20 mouse cellular contexts compared by ENCODE assay signal in genomic region chr11:103248837-103249236, GRCm38 (mm10). TPM values are rescaled to one million over a fixed set of nuclear protein-coding genes. Genes with fewer than 3 reads are reported as not detected.
DNase-seq lines count a peak whose midpoint lies in the region; ATAC-seq and TF ChIP-seq lines count a peak whose summit lies in the region.
"Had no signal": no experiment of that assay in that cellular context is flagged by ENCODE, and none has a peak within 500 bp of the region (broad histone marks: within the 10 kb centered on the region; RNA-seq: fewer than 3 reads in every experiment).

No protein-coding gene starts in this region.

- H3K4me2 ChIP-seq in heart, embryonic 15.5 days: no peak overlapping the region
- H3K4me2 ChIP-seq in lung, postnatal 0 days (replicated peaks; ENCODE audit: low read depth, low read length): no peak overlapping the region
- no peak overlapping the region for H3K4me2 ChIP-seq in stomach, postnatal 0 days (replicated peaks; ENCODE audit: low read depth)
- H3K4me2 ChIP-seq: hindbrain, embryonic 15.5 days; midbrain, embryonic 12.5 days had no signal

- WGBS in heart, embryonic 15.5 days: 67% methylated on average over 5 of the region's 5 CpGs
- WGBS in lung, postnatal 0 days: 47% methylated on average over 5 of the region's 5 CpGs
- WGBS in stomach, postnatal 0 days: 52% methylated on average over 5 of the region's 5 CpGs

- H3K27me3 ChIP-seq in heart, embryonic 15.5 days: no peaks in the 10 kb centered on the region
- no peaks in the 10 kb centered on the region for H3K27me3 ChIP-seq in lung, postnatal 0 days (replicated peaks; ENCODE audit: insufficient read depth, low read length)
- no peaks in the 10 kb centered on the region for H3K27me3 ChIP-seq in stomach, postnatal 0 days (ENCODE audit: control insufficient read depth, insufficient read depth, low read length)
- H3K27me3 ChIP-seq: hindbrain, embryonic 15.5 days; midbrain, embryonic 12.5 days had no signal

- no peak for DNase-seq in heart, adult 8-10 months (ENCODE audit: low spot score)
- peak; percentile 52 for DNase-seq in lung, postnatal 0 days (ENCODE audit: low spot score)
- no peak for DNase-seq in lung, postnatal 4 days
- DNase-seq in stomach, postnatal 0 days (ENCODE audit: low spot score): no peak
- DNase-seq in cerebellum, postnatal 10 days: no peak
- DNase-seq in thymus, postnatal 25 days: no peak
- DNase-seq: adrenal gland, adult 2 months; cerebellum, adult 2 months; heart, postnatal 10 days; kidney, adult 11 months; kidney, postnatal 10 days; spleen, adult 18-20 months had no signal

- H3K9me3 ChIP-seq in heart, embryonic 15.5 days (replicated peaks): no peaks in the 10 kb centered on the region
- no peaks in the 10 kb centered on the region for H3K9me3 ChIP-seq in lung, postnatal 0 days (ENCODE audit: low read length)
- H3K9me3 ChIP-seq in stomach, postnatal 0 days (ENCODE audit: control insufficient read depth, low read length): no peaks in the 10 kb centered on the region
- H3K9me3 ChIP-seq: G1E; hindbrain, embryonic 15.5 days; midbrain, embryonic 12.5 days had no signal

- no peaks in the 10 kb centered on the region for H3K36me3 ChIP-seq in heart, embryonic 15.5 days
- no peaks in the 10 kb centered on the region for H3K36me3 ChIP-seq in lung, postnatal 0 days (ENCODE audit: insufficient read depth, low read length)
- H3K36me3 ChIP-seq in stomach, postnatal 0 days (ENCODE audit: control insufficient read depth, insufficient read depth, low read length): no peaks in the 10 kb centered on the region
- H3K36me3 ChIP-seq: hindbrain, embryonic 15.5 days had no signal

- TF ChIP-seq EP300 in lung, postnatal 0 days (IDR thresholded peaks at IDR 0.05): no peak
- no peak for TF ChIP-seq EP300 in stomach, postnatal 0 days (optimal IDR thresholded peaks at IDR 0.05)

- no peak overlapping the region for H3K4me3 ChIP-seq in heart, embryonic 15.5 days
- no peak overlapping the region for H3K4me3 ChIP-seq in lung, postnatal 0 days (ENCODE audit: low read depth, low read length)
- no peak overlapping the region for H3K4me3 ChIP-seq in embryonic fibroblast, embryonic 13.5 days (ENCODE audit: insufficient read depth, low read length)
- H3K4me3 ChIP-seq in stomach, postnatal 0 days (ENCODE audit: low read depth, low read length): no peak overlapping the region
- H3K4me3 ChIP-seq: hindbrain, embryonic 15.5 days; midbrain, embryonic 12.5 days had no signal

- no peak for ATAC-seq in heart, embryonic 15.5 days (replicated peaks; ENCODE audit: insufficient number of reproducible peaks, insufficient read depth, low FRiP score, low read depth)
- no peak for ATAC-seq in lung, postnatal 0 days
- no peak for ATAC-seq in stomach, postnatal 0 days (ENCODE audit: low FRiP score, low TSS enrichment)

- H3K27ac ChIP-seq in heart, embryonic 15.5 days: peak overlapping the region; percentile 47; the same call in 1 of the 2 replicates
- peak overlapping the region; percentile 29 for H3K27ac ChIP-seq in lung, postnatal 0 days (ENCODE audit: low read length)
- H3K27ac ChIP-seq in embryonic fibroblast, embryonic 13.5 days (ENCODE audit: insufficient read depth, low read length): peak overlapping the region; percentile 19; the same call in 1 of the 2 replicates
- peak overlapping the region; percentile 49; the same call in 1 of the 2 replicates for H3K27ac ChIP-seq in stomach, postnatal 0 days (replicated peaks)
- H3K27ac ChIP-seq: liver, embryonic 14.5 days; midbrain, embryonic 12.5 days had no signal

- H3K4me1 ChIP-seq in heart, embryonic 15.5 days (replicated peaks): peaks cover 58% of the 10 kb centered on the region
- peaks cover 18% of the 10 kb centered on the region for H3K4me1 ChIP-seq in lung, postnatal 0 days (ENCODE audit: insufficient read depth, low read depth, low read length)
- H3K4me1 ChIP-seq in embryonic fibroblast, embryonic 13.5 days (ENCODE audit: control insufficient read depth, insufficient read depth, low read length): peaks cover 20% of the 10 kb centered on the region
- peaks cover 14% of the 10 kb centered on the region for H3K4me1 ChIP-seq in stomach, postnatal 0 days (replicated peaks; ENCODE audit: control insufficient read depth, insufficient read depth)

- TF ChIP-seq POLR2A in embryonic fibroblast, embryonic 13.5 days (IDR thresholded peaks at IDR 0.05; ENCODE audit: low read depth, low read length): no peak

- H3K9ac ChIP-seq in heart, embryonic 15.5 days: no peak overlapping the region
- H3K9ac ChIP-seq in lung, postnatal 0 days (replicated peaks; ENCODE audit: low read depth): no peak overlapping the region
- H3K9ac ChIP-seq in stomach, postnatal 0 days (ENCODE audit: low read length): no peak overlapping the region
- H3K9ac ChIP-seq: hindbrain, embryonic 15.5 days; liver, embryonic 14.5 days; midbrain, embryonic 12.5 days had no signal

- no peak for TF ChIP-seq CTCF in lung, postnatal 0 days (IDR thresholded peaks at IDR 0.05)
- no peak for TF ChIP-seq CTCF in embryonic fibroblast, embryonic 13.5 days (IDR thresholded peaks at IDR 0.05; ENCODE audit: borderline replicate concordance, insufficient read depth, low read length)
- no peak for TF ChIP-seq CTCF in stomach, postnatal 0 days (IDR thresholded peaks at IDR 0.05; ENCODE audit: low read depth)

RNA-seq across cellular contexts. Expression of gene Map3k14, which starts 18.4 kb away (rescaled TPM):
- 1.8 and 4.3 TPM in 2 replicates for polyA plus RNA-seq in heart, embryonic 15.5 days (2015; fragmentation: Nextera tagmentation; extraction: Ambion mirVana)
- 1 to 10 TPM; 2.7 to 3.9 (median 3.6) TPM for total RNA-seq in heart, adult 8-10 months (2022)
- polyA plus RNA-seq in lung, postnatal 0 days (2015; fragmentation: Nextera tagmentation; extraction: Ambion mirVana): 2.6 and 4.0 TPM in 2 replicates
- polyA plus RNA-seq in embryonic fibroblast, embryonic 13.5 days (2011; ENCODE audit: insufficient read length, low read depth, missing spikeins): 8.4 and 8.5 TPM in 2 replicates
- polyA plus RNA-seq in stomach, postnatal 0 days (2015; fragmentation: Nextera tagmentation; extraction: Ambion mirVana): 1.6 TPM in 2 replicates

RNA-seq across cellular contexts. Expression of gene Spata32, which starts 30.6 kb away (rescaled TPM):
- not detected in 2 replicates for polyA plus RNA-seq in heart, embryonic 15.5 days (2015; fragmentation: Nextera tagmentation; extraction: Ambion mirVana)
- not detected for total RNA-seq in heart, adult 8-10 months (2022)
- polyA plus RNA-seq in lung, postnatal 0 days (2015; fragmentation: Nextera tagmentation; extraction: Ambion mirVana): not detected in 2 replicates
- polyA plus RNA-seq in embryonic fibroblast, embryonic 13.5 days (2011; ENCODE audit: insufficient read length, low read depth, missing spikeins): not detected in 2 replicates
- not detected in 2 replicates for polyA plus RNA-seq in stomach, postnatal 0 days (2015; fragmentation: Nextera tagmentation; extraction: Ambion mirVana)
- total RNA-seq: adrenal gland, adult 2 months; gastrocnemius, postnatal 4 days; heart, postnatal 10 days; neutrophil, adult 5-6 weeks had no signal
- polyA plus RNA-seq: adrenal gland, adult 2 months; G1E; liver, embryonic 14.5 days; midbrain, embryonic 12.5 days had no signal

RNA-seq across cellular contexts. Expression of gene 1700023F06Rik, which starts 40.5 kb away (rescaled TPM):
- 0.18 and 0.37 TPM in 2 replicates for polyA plus RNA-seq in heart, embryonic 15.5 days (2015; fragmentation: Nextera tagmentation; extraction: Ambion mirVana)
- not detected for total RNA-seq in heart, adult 8-10 months (2022)
- polyA plus RNA-seq in lung, postnatal 0 days (2015; fragmentation: Nextera tagmentation; extraction: Ambion mirVana): 0.38 and 0.44 TPM in 2 replicates
- 0.68 TPM in 1 of 2 replicates, not detected in the other for polyA plus RNA-seq in embryonic fibroblast, embryonic 13.5 days (2011; ENCODE audit: insufficient read length, low read depth, missing spikeins)
- polyA plus RNA-seq in stomach, postnatal 0 days (2015; fragmentation: Nextera tagmentation; extraction: Ambion mirVana): 1.0 and 1.7 TPM in 2 replicates
- total RNA-seq: G1E; gastrocnemius, postnatal 4 days; heart, postnatal 10 days; neutrophil, adult 5-6 weeks had no signal
- polyA plus RNA-seq: G1E; liver, embryonic 14.5 days; midbrain, embryonic 12.5 days had no signal
